Mouse (Mus musculus) CH12.LX (cell line): ENCODE results near the gene Hyal3. TPM values are rescaled to one million over a fixed set of nuclear protein-coding genes. Genes with fewer than 3 reads are reported as not detected.

Experiments
- DNase-seq: peaks from one replicate; pipeline ENCODE4 v3.0.0-alpha.2; 2013; ENCODE audit errors: extremely low read depth
- H3K27ac ChIP-seq: 2 replicates; pipeline ENCODE4 v1.5.1; 2012; ENCODE audit warnings: low read depth, mild to moderate bottlenecking, control low read depth, moderate library complexity; ENCODE audit not compliant: insufficient read depth
- H3K27me3 ChIP-seq: replicated peaks from 2 replicates; pipeline ENCODE3; 2012; ENCODE audit warnings: inconsistent platforms
- H3K36me3 ChIP-seq, 2 experiments: replicated peaks in 1 of 2; 2 replicates each; pipeline versions ENCODE3 to v1.6.1; 2012; ENCODE audit warnings: inconsistent platforms in 1 of 2, low read length in 1 of 2, mild to moderate bottlenecking in 1 of 2, mixed read lengths in 1 of 2, moderate library complexity in 1 of 2; ENCODE audit not compliant: control insufficient read depth in 1 of 2, insufficient read depth in 1 of 2
- H3K4me1 ChIP-seq, 2 experiments: 2 replicates each; pipeline ENCODE4 v1.6.1; 2012; ENCODE audit warnings: inconsistent platforms in 1 of 2, moderate library complexity in 1 of 2; ENCODE audit not compliant: insufficient read depth in 2 of 2, control insufficient read depth in 1 of 2
- H3K4me2 ChIP-seq: 2 replicates; pipeline ENCODE4 v1.6.1; 2012; ENCODE audit warnings: low read depth, mild to moderate bottlenecking, control low read depth; ENCODE audit not compliant: poor library complexity, insufficient read depth, severe bottlenecking
- H3K4me3 ChIP-seq, 3 experiments: fragments of 150-350 bp in 1 of 3; sonication (generic) in 1 of 3; replicated peaks in 1 of 3; 2 replicates each; pipeline versions ENCODE3 to v1.5.1; 2011 to 2012; ENCODE audit warnings: low read depth in 2 of 3, low read length in 2 of 3, mild to moderate bottlenecking in 2 of 3, moderate library complexity in 2 of 3, control low read depth in 1 of 3, improper control_type of control experiment in 1 of 3, inconsistent platforms in 1 of 3, mixed read lengths in 1 of 3; ENCODE audit not compliant: poor library complexity in 1 of 3
- H3K79me2 ChIP-seq: replicated peaks from 2 replicates; pipeline ENCODE4 v1.6.1; 2012; ENCODE audit warnings: mild to moderate bottlenecking, moderate library complexity; ENCODE audit not compliant: control insufficient read depth, poor library complexity, insufficient read depth, severe bottlenecking; ENCODE audit errors: extremely low read depth
- H3K9ac ChIP-seq: 2 replicates; pipeline ENCODE4 v1.6.1; 2012; ENCODE audit warnings: low read depth, mild to moderate bottlenecking, control low read depth, moderate library complexity; ENCODE audit not compliant: insufficient read depth
- H3K9me3 ChIP-seq: replicated peaks from 2 replicates; pipeline ENCODE3; 2012; ENCODE audit warnings: low read length, inconsistent platforms, mixed read lengths
- BHLHE40 ChIP-seq: IDR thresholded peaks from 2 replicates; pipeline ENCODE4 v1.6.1; 2011; ENCODE audit warnings: mild to moderate bottlenecking, low read depth, low read length, improper control_type of control experiment
- CHD2 ChIP-seq: IDR thresholded peaks from 2 replicates; pipeline ENCODE4 v1.6.1; 2011; ENCODE audit warnings: low read length, improper control_type of control experiment
- CTCF ChIP-seq, 2 experiments: IDR thresholded peaks in 1 of 2; conservative IDR thresholded peaks in 1 of 2; 2 replicates each; pipeline ENCODE4 v1.5.1; 2011 to 2012; ENCODE audit warnings: low read depth in 2 of 2, low read length in 2 of 2, improper control_type of control experiment in 1 of 2, inconsistent platforms in 1 of 2, mild to moderate bottlenecking in 1 of 2, moderate library complexity in 1 of 2
- E2F4 ChIP-seq: IDR thresholded peaks from 2 replicates; pipeline ENCODE4 v1.6.1; 2011; ENCODE audit warnings: low read depth, low read length, improper control_type of control experiment; ENCODE audit not compliant: insufficient replicate concordance
- ELF1 ChIP-seq: IDR thresholded peaks from 2 replicates; pipeline ENCODE4 v1.6.1; 2014; ENCODE audit warnings: low read depth, mild to moderate bottlenecking, inconsistent platforms, low read length, improper control_type of control experiment
- EP300 ChIP-seq: IDR thresholded peaks from 2 replicates; pipeline ENCODE4 v1.6.1; 2011; ENCODE audit warnings: low read length, improper control_type of control experiment
- ETS1 ChIP-seq: conservative IDR thresholded peaks from 2 replicates; pipeline ENCODE4 v1.6.1; 2012; ENCODE audit warnings: low read depth, mild to moderate bottlenecking, inconsistent platforms, low read length, improper control_type of control experiment, moderate library complexity
- IRF4 ChIP-seq: IDR thresholded peaks from 2 replicates; pipeline ENCODE4 v1.6.1; 2014; ENCODE audit warnings: low read depth, mild to moderate bottlenecking, inconsistent platforms, low read length, improper control_type of control experiment
- JUND ChIP-seq: conservative IDR thresholded peaks from 2 replicates; pipeline ENCODE4 v1.6.1; 2011; ENCODE audit warnings: low read depth, low read length, improper control_type of control experiment
- KAT2A ChIP-seq: IDR thresholded peaks from 2 replicates; pipeline ENCODE4 v1.6.1; 2012; ENCODE audit warnings: low read length, improper control_type of control experiment, inconsistent platforms; ENCODE audit not compliant: insufficient replicate concordance
- MAX ChIP-seq: IDR thresholded peaks from 2 replicates; pipeline ENCODE4 v1.6.1; 2011; ENCODE audit warnings: low read length, improper control_type of control experiment
- MAZ ChIP-seq: IDR thresholded peaks from 2 replicates; pipeline ENCODE4 v1.6.1; 2012; ENCODE audit warnings: low read depth, mild to moderate bottlenecking, inconsistent platforms, low read length, improper control_type of control experiment, moderate library complexity
- MEF2A ChIP-seq: IDR thresholded peaks from 2 replicates; pipeline ENCODE4 v1.6.1; 2014; ENCODE audit warnings: low read depth, mild to moderate bottlenecking, inconsistent platforms, low read length, improper control_type of control experiment, borderline replicate concordance
- MXI1 ChIP-seq: IDR thresholded peaks from 2 replicates; pipeline ENCODE4 v1.6.1; 2011; ENCODE audit warnings: mild to moderate bottlenecking, low read depth, low read length, improper control_type of control experiment
- MYC ChIP-seq: IDR thresholded peaks from 2 replicates; pipeline ENCODE4 v1.6.1; 2011; ENCODE audit warnings: low read depth, mild to moderate bottlenecking, improper control_type of control experiment, low read length
- NELFE ChIP-seq: IDR thresholded peaks from 2 replicates; pipeline ENCODE4 v1.6.1; 2011; ENCODE audit warnings: low read depth, low read length, improper control_type of control experiment
- NRF1 ChIP-seq: IDR thresholded peaks from 2 replicates; pipeline ENCODE4 v1.6.1; 2014; ENCODE audit warnings: low read depth, mild to moderate bottlenecking, inconsistent platforms, low read length, improper control_type of control experiment, moderate library complexity
- PAX5 ChIP-seq: IDR thresholded peaks from 2 replicates; pipeline ENCODE4 v1.6.1; 2012; ENCODE audit warnings: low read length, inconsistent platforms, mixed read lengths
- POLR2AphosphoS2 ChIP-seq: IDR thresholded peaks from 2 replicates; pipeline ENCODE4 v1.6.1; 2011; ENCODE audit warnings: low read depth, low read length, improper control_type of control experiment
- RAD21 ChIP-seq: IDR thresholded peaks from 2 replicates; pipeline ENCODE4 v1.6.1; 2011; ENCODE audit warnings: low read depth, mild to moderate bottlenecking, low read length, improper control_type of control experiment, moderate library complexity
- SIN3A ChIP-seq: IDR thresholded peaks from 2 replicates; pipeline ENCODE4 v1.6.1; 2012; ENCODE audit warnings: low read length, improper control_type of control experiment, inconsistent platforms
- SMC3 ChIP-seq: IDR thresholded peaks from 2 replicates; pipeline ENCODE4 v1.6.1; 2011; ENCODE audit warnings: low read depth, low read length, improper control_type of control experiment
- TBP ChIP-seq: conservative IDR thresholded peaks from 2 replicates; pipeline ENCODE4 v1.6.1; 2011; ENCODE audit warnings: low read depth, low read length, improper control_type of control experiment
- TCF12 ChIP-seq: IDR thresholded peaks from 2 replicates; pipeline ENCODE4 v1.6.1; 2014; ENCODE audit warnings: low read depth, mild to moderate bottlenecking, inconsistent platforms, low read length, improper control_type of control experiment
- USF1 ChIP-seq: IDR thresholded peaks from 2 replicates; pipeline ENCODE4 v1.6.1; 2014; ENCODE audit warnings: low read depth, mild to moderate bottlenecking, inconsistent platforms, low read length, improper control_type of control experiment
- USF2 ChIP-seq: conservative IDR thresholded peaks from 2 replicates; pipeline ENCODE4 v1.6.1; 2011; ENCODE audit warnings: low read depth, low read length, improper control_type of control experiment
- ZC3H11A ChIP-seq: IDR thresholded peaks from 2 replicates; pipeline ENCODE4 v1.6.1; 2012; ENCODE audit warnings: low read depth, mild to moderate bottlenecking, inconsistent platforms, low read length, improper control_type of control experiment
- ZKSCAN1 ChIP-seq: IDR thresholded peaks from 2 replicates; pipeline ENCODE4 v1.6.1; 2012; ENCODE audit warnings: low read depth, inconsistent platforms, low read length, improper control_type of control experiment, borderline replicate concordance
- ZMIZ1 ChIP-seq: IDR thresholded peaks from 2 replicates; pipeline ENCODE4 v1.6.1; 2012; ENCODE audit warnings: low read depth, mild to moderate bottlenecking, inconsistent platforms, low read length, improper control_type of control experiment
- ZNF384 ChIP-seq: IDR thresholded peaks from 2 replicates; pipeline ENCODE4 v1.6.1; 2012; ENCODE audit warnings: low read depth, low read length, improper control_type of control experiment, inconsistent platforms
- dilution Hi-C: fragments of 300-500 bp; cut with MboI; formaldehyde crosslinking; loops from 2 replicates; pipeline ENCODE4 v1.14.3; 2020; ENCODE audit warnings: low sequenced_read_pairs; ENCODE audit not compliant: extremely low pct_unique_long_range_greater_than_20kb, extremely low pct_ligation_motif_present
- in situ Hi-C: fragments of 300-500 bp; cut with MboI; formaldehyde crosslinking; loops from 3 replicates; pipeline ENCODE4 v1.14.3; 2019; ENCODE audit warnings: low sequenced_read_pairs, low pct_ligation_motif_present, low pct_unique_long_range_greater_than_20kb, mixed read lengths
- polyA plus RNA-seq: library from polyadenylated mRNA; unstranded; fragments of >175 nt; gene quantifications from 2 replicates; pipeline ENCODE4 v1.2.1, GENCODE M21; 2012; ENCODE audit warnings: low read depth; ENCODE audit not compliant: insufficient read length
- total RNA-seq, 2 experiments: library from RNA; depleted of rRNA; stranded (reverse); fragments of 300-350 nt in 1 of 2; fragments of >200 nt in 1 of 2; gene quantifications; 2 replicates each; pipeline ENCODE4 v1.2.3; 2012 to 2014

The Hyal3 gene
- total and polyA plus RNA-seq, 3 experiments: 0.12 to 0.21 (median 0.13) TPM

DNA sequence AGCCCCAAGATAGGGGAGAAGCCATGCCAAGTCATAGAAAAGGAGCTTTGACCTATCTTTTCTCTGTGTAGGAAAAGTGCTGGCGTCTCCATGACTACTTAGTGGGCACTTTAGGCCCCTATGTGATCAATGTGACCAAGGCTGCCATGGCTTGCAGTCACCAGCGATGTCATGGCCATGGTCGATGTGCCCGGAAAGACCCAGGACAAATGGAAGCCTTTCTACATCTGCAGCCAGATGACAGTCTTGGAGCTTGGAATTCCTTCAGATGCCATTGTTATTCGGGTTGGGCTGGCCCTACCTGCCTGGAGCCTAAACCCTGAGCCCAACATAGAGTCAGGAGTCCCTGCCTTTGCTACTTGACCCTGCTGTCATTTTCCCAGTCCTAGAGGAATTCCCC lies 5.9 kb downstream of the Hyal3 start:
- Histone ChIP-seq H3K9ac (no peak overlapping the region), H3K4me3 (peak overlapping the region in 1 of 3 experiments; percentile 33), H3K79me2 (peaks cover 18% of the 10 kb centered on the region), H3K9me3 (no peaks in the 10 kb centered on the region), H3K27me3 (no peaks in the 10 kb centered on the region), H3K4me1 (peaks cover 11 to 32% of the 10 kb centered on the region in 2 experiments), H3K4me2 (no peak overlapping the region), H3K36me3 (peaks cover 27 to 61% of the 10 kb centered on the region in 2 experiments), H3K27ac (no peak overlapping the region)
- no peak for DNase-seq
- in situ Hi-C loops (no loop called here), dilution Hi-C loops (no loop called here)
- no peak for TF ChIP-seq USF1
- TF ChIP-seq MAZ: no peak
- TF ChIP-seq CHD2: no peak
- TF ChIP-seq MYC: no peak
- TF ChIP-seq MAX: no peak
- TF ChIP-seq MEF2A: no peak

- Histone ChIP-seq H3K9me3 (no peaks in the 10 kb centered on the region), H3K4me2 (peak within 1 kb of the TSS; percentile 79), H3K36me3 (peaks cover 34 to 67% of the 10 kb centered on the region in 2 experiments), H3K4me1 (peaks cover 8 to 25% of the 10 kb centered on the region in 2 experiments), H3K27me3 (no peaks in the 10 kb centered on the region), H3K4me3 (peak within 1 kb of the TSS; percentile 83 to 92 (median 85)), H3K79me2 (peaks cover 18% of the 10 kb centered on the region), H3K9ac (peak within 1 kb of the TSS; percentile 67), H3K27ac (no peak within 1 kb of the TSS; the same call in 1 of the 2 replicates)
- dilution Hi-C loops: no loop called here
- in situ Hi-C loops: no loop called here
- DNase-seq: peak; percentile 99
- peak; percentile 71 for TF ChIP-seq NRF1
- no peak for TF ChIP-seq SMC3
- TF ChIP-seq TBP: peak; percentile 85
- TF ChIP-seq MXI1: no peak; the same call in 1 of the 2 replicates
- TF ChIP-seq ZMIZ1: peak; percentile 63; the same call in 1 of the 2 replicates
- peak; percentile 72 for TF ChIP-seq ZNF384
- no peak for TF ChIP-seq ZKSCAN1
- TF ChIP-seq EP300: 0 out of 2 replicates have a peak, but pooled peaks have one; percentile 37
- TF ChIP-seq KAT2A: peak; percentile 100
- TF ChIP-seq RAD21: no peak
- no peak for TF ChIP-seq BHLHE40
- TF ChIP-seq USF2: no peak
- TF ChIP-seq E2F4: peak; percentile 59; the same call in 1 of the 2 replicates
- no peak for TF ChIP-seq USF1
- TF ChIP-seq MEF2A: no peak; the same call in 1 of the 2 replicates
- no peak for TF ChIP-seq MYC
- TF ChIP-seq NELFE: peak; percentile 81
- peak; percentile 86 for TF ChIP-seq TCF12
- TF ChIP-seq CTCF (conservative IDR thresholded peaks at IDR 0.05 in 1 of 2, IDR thresholded peaks at IDR 0.05 in 1 of 2; ENCODE audit: low read depth in 2 of 2, low read length in 2 of 2): no peak
- TF ChIP-seq CHD2: peak; percentile 72
- no peak; the same call in none of the 2 replicates for TF ChIP-seq IRF4
- TF ChIP-seq MAZ: peak; percentile 97
- TF ChIP-seq PAX5: no peak
- no peak for TF ChIP-seq ZC3H11A
- peak; percentile 83 for TF ChIP-seq POLR2AphosphoS2
- no peak for TF ChIP-seq JUND
- TF ChIP-seq ETS1: no peak
- peak; percentile 80 for TF ChIP-seq ELF1
- peak; percentile 83 for TF ChIP-seq SIN3A
These were observed 6.6 kb downstream of the Hyal3 start, which contains the start of gene Ifrd2 for GRCm38 (mm10) chr9:107586974-107587832. TSS of gene Ifrd2 (plus strand) at chr9:107587642.
